Mouse (Mus musculus): ENCODE measurements around the gene Mrpl28. TPM values are rescaled to one million over a fixed set of nuclear protein-coding genes. Genes with fewer than 3 reads are reported as not detected.

Mrpl28 gene
- total and polyA plus RNA-seq, 3 experiments: 148 to 174 (median 164) TPM

DNA sequence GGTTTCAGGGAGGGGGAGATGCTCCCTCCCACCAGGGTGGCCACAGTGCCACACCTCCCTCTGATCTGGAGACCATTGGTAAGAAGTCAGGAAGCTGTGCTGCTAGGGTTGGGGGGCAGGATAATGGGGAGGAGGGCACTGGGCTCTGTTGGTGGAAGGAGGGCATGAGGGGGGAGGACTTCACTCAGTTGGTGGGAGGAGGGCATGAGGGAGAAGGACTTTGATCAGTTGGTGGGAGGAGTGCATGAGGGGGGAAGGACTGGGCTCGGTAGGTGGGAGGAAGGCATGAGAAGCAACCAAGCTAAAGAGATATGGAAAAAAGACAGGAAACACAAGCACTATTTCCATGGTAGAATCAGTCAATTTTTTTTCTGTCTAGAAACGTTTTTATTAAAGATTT is 42.4 kb upstream of the Mrpl28 start:
- H3K27ac ChIP-seq (ENCODE audit: control insufficient read depth, low read depth, low read length): no peak overlapping the region
- DNase-seq (ENCODE audit: low read depth, low spot score): no peak
- H3K4me1 ChIP-seq (ENCODE audit: control insufficient read depth in 1 of 2, insufficient read depth in 2 of 2, low read length in 2 of 2): no peaks in the 10 kb centered on the region
- no peaks in the 10 kb centered on the region for H3K9me3 ChIP-seq (replicated peaks; ENCODE audit: insufficient read depth, low read length)
- no peak overlapping the region for H3K4me3 ChIP-seq (ENCODE audit: control insufficient read depth in 1 of 2, insufficient read depth in 1 of 2, low read depth in 2 of 2, low read length in 2 of 2)
- no peak overlapping the region for H3K9ac ChIP-seq (ENCODE audit: control insufficient read depth, low read depth, low read length, poor library complexity, severe bottlenecking)
- no peaks in the 10 kb centered on the region for H3K27me3 ChIP-seq (ENCODE audit: control insufficient read depth in 1 of 2, insufficient read depth in 2 of 2, low read length in 2 of 2)
- H3K79me2 ChIP-seq (ENCODE audit: control insufficient read depth, insufficient read depth, low read length, poor library complexity): no peaks in the 10 kb centered on the region
- TF ChIP-seq MAFK (IDR thresholded peaks at IDR 0.05; ENCODE audit: borderline replicate concordance, low read depth, low read length): no peak
- TF ChIP-seq GABPA (IDR thresholded peaks at IDR 0.05; ENCODE audit: low read depth, low read length): no peak
- TF ChIP-seq MAX (IDR thresholded peaks at IDR 0.05; ENCODE audit: low read length): no peak
- no peak for TF ChIP-seq ZC3H11A (IDR thresholded peaks at IDR 0.05; ENCODE audit: low read depth, low read length)
- TF ChIP-seq ETS1 (IDR thresholded peaks at IDR 0.05; ENCODE audit: low read depth, low read length): no peak
- TF ChIP-seq JUND (IDR thresholded peaks at IDR 0.05; ENCODE audit: low read depth, low read length): no peak
- TF ChIP-seq ZMIZ1 (IDR thresholded peaks at IDR 0.05; ENCODE audit: low read depth, low read length): no peak
- TF ChIP-seq E2F4 (IDR thresholded peaks at IDR 0.05; ENCODE audit: borderline replicate concordance, low read depth, low read length): no peak
- TF ChIP-seq EP300 (IDR thresholded peaks at IDR 0.05; ENCODE audit: low read depth in 1 of 2, low read length in 2 of 2): no peak
- no peak for TF ChIP-seq HCFC1 (IDR thresholded peaks at IDR 0.05; ENCODE audit: low read depth, low read length)
- no peak for TF ChIP-seq SIN3A (IDR thresholded peaks at IDR 0.05; ENCODE audit: low read length)
- TF ChIP-seq MEF2A (IDR thresholded peaks at IDR 0.05; ENCODE audit: extremely low read depth, insufficient replicate concordance, low read depth, low read length, poor library complexity, severe bottlenecking): no peak
- no peak for TF ChIP-seq NELFE (IDR thresholded peaks at IDR 0.05; ENCODE audit: low read depth, low read length)
- no peak for TF ChIP-seq POLR2AphosphoS5 (IDR thresholded peaks at IDR 0.05; ENCODE audit: borderline replicate concordance, low read depth, low read length)
- TF ChIP-seq RCOR1 (IDR thresholded peaks at IDR 0.05; ENCODE audit: low read depth, low read length): no peak
- H3K36me3 ChIP-seq (ENCODE audit: control insufficient read depth in 1 of 2, insufficient read depth in 2 of 2, low read length in 2 of 2): no peaks in the 10 kb centered on the region

DNA sequence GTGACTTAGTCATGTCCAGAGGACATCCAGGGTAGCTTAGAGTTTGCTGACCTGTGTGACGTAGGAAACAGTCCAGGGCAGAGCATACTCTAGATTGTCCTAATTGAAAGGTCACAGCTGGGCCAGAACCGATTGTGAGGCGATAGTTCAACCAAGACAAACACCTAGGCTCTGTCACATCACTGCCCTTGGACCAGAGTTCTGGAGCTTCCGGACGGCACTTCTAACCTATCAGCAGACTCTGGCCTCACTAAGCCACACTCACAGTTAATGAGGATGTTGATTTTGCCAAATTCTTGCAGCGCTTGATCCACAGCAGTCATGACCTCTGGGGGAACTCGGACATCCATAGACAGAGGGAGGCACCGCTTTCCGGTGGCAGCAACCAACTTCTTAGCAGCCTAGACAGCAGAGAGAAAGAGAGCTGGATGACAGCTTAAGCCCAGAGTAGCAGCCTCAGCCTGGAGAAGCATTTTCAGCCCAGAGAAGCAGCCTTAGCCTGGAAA is 36.2 kb upstream of the Mrpl28 start:
- H3K9ac ChIP-seq (ENCODE audit: control insufficient read depth, low read depth, low read length, poor library complexity, severe bottlenecking): no peak overlapping the region
- TF ChIP-seq MAX (IDR thresholded peaks at IDR 0.05; ENCODE audit: low read length): no peak
- no peak for TF ChIP-seq HCFC1 (IDR thresholded peaks at IDR 0.05; ENCODE audit: low read depth, low read length)
- no peak for TF ChIP-seq MAFK (IDR thresholded peaks at IDR 0.05; ENCODE audit: borderline replicate concordance, low read depth, low read length)
- no peak for TF ChIP-seq CHD2 (IDR thresholded peaks at IDR 0.05; ENCODE audit: low read length)
- no peak for TF ChIP-seq E2F4 (IDR thresholded peaks at IDR 0.05; ENCODE audit: borderline replicate concordance, low read depth, low read length)
- no peak for TF ChIP-seq SIN3A (IDR thresholded peaks at IDR 0.05; ENCODE audit: low read length)
- TF ChIP-seq GATA1 (IDR thresholded peaks at IDR 0.05; ENCODE audit: low read depth, low read length): no peak
- TF ChIP-seq MEF2A (IDR thresholded peaks at IDR 0.05; ENCODE audit: extremely low read depth, insufficient replicate concordance, low read depth, low read length, poor library complexity, severe bottlenecking): no peak
- no peak for TF ChIP-seq ETS1 (IDR thresholded peaks at IDR 0.05; ENCODE audit: low read depth, low read length)
- no peak for TF ChIP-seq KAT2A (conservative IDR thresholded peaks at IDR 0.05; ENCODE audit: low read depth, low read length)
- no peak for TF ChIP-seq JUND (IDR thresholded peaks at IDR 0.05; ENCODE audit: low read depth, low read length)
- no peak for TF ChIP-seq POLR2A (IDR thresholded peaks at IDR 0.05; ENCODE audit: control insufficient read depth in 1 of 2, insufficient read depth in 1 of 2, low read depth in 1 of 2, low read length in 2 of 2, poor library complexity in 1 of 2)
- TF ChIP-seq GABPA (IDR thresholded peaks at IDR 0.05; ENCODE audit: low read depth, low read length): no peak
- no peak for TF ChIP-seq TCF12 (IDR thresholded peaks at IDR 0.05; ENCODE audit: low read depth, low read length)
- no peak for TF ChIP-seq TBP (IDR thresholded peaks at IDR 0.05; ENCODE audit: low read depth, low read length)

More for the DNA sequence above, 36.2 kb upstream of the Mrpl28 start:
- no peak overlapping the region for H3K4me3 ChIP-seq (ENCODE audit: control insufficient read depth in 1 of 2, insufficient read depth in 1 of 2, low read depth in 2 of 2, low read length in 2 of 2)
- H3K79me2 ChIP-seq (ENCODE audit: control insufficient read depth, insufficient read depth, low read length, poor library complexity): no peaks in the 10 kb centered on the region; the same call in 1 of the 2 replicates
- H3K9me3 ChIP-seq (replicated peaks; ENCODE audit: insufficient read depth, low read length): no peaks in the 10 kb centered on the region
- H3K27ac ChIP-seq (ENCODE audit: control insufficient read depth, low read depth, low read length): no peak overlapping the region
- H3K4me1 ChIP-seq (ENCODE audit: control insufficient read depth in 1 of 2, insufficient read depth in 2 of 2, low read length in 2 of 2): 0 out of 4 replicates have a peak, but pooled peaks cover 0 to 3% of the 10 kb centered on the region in 2 experiments
- no peaks in the 10 kb centered on the region for H3K36me3 ChIP-seq (ENCODE audit: control insufficient read depth in 1 of 2, insufficient read depth in 2 of 2, low read length in 2 of 2)
- DNase-seq (ENCODE audit: low read depth, low spot score): no peak
- H3K27me3 ChIP-seq (ENCODE audit: control insufficient read depth in 1 of 2, insufficient read depth in 2 of 2, low read length in 2 of 2): no peaks in the 10 kb centered on the region
